20 mouse cellular contexts compared by ENCODE assay signal in the genomic region with DNA sequence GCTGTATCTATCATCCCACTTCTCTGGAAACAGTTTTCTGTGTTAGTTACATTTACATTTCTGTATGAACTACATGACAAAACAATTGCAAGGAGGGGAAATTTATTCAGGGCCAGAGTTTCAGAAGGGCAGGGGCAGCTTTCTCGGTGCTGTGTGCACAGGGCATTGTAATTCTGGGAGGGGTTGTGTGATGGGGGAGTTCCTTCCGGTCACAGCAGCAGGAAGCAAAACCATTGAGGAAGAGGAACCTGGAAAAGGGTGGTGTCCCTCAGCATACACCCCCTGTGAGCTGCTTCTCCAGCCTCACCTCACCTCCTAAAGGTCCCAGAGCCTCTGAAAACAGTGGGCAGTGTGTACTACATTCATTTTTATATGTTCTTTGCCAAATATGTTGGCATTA. TPM values are rescaled to one million over a fixed set of nuclear protein-coding genes. Genes with fewer than 3 reads are reported as not detected.
DNase-seq lines count a peak whose midpoint lies in the region; ATAC-seq and TF ChIP-seq lines count a peak whose summit lies in the region.
"Had no signal": no experiment of that assay in that cellular context is flagged by ENCODE, and none has a peak within 500 bp of the region (broad histone marks: within the 10 kb centered on the region; RNA-seq: fewer than 3 reads in every experiment).

No protein-coding gene starts in this region.

- peak overlapping the region; percentile 76 for H3K27ac ChIP-seq in CH12.LX (ENCODE audit: insufficient read depth, low read depth)
- H3K27ac ChIP-seq: embryonic facial prominence, embryonic 15.5 days; heart, embryonic 15.5 days; limb, embryonic 15.5 days; liver, embryonic 15.5 days had no signal

- no peak; the same call in 1 of the 2 replicates for TF ChIP-seq POLR2A in CH12.LX (IDR thresholded peaks at IDR 0.05; ENCODE audit: low read depth, low read length)

- H3K79me2 ChIP-seq in CH12.LX (replicated peaks; ENCODE audit: control insufficient read depth, extremely low read depth, insufficient read depth, poor library complexity, severe bottlenecking), result no peaks in the 10 kb centered on the region

- peaks cover 34 to 58% of the 10 kb centered on the region in 2 experiments for H3K4me1 ChIP-seq in CH12.LX (ENCODE audit: control insufficient read depth in 1 of 2, insufficient read depth in 2 of 2)
- H3K4me1 ChIP-seq: embryonic facial prominence, embryonic 15.5 days; heart, embryonic 15.5 days; limb, embryonic 15.5 days; liver, embryonic 15.5 days; megakaryocyte, embryonic 14.5 days had no signal

- H3K4me3 ChIP-seq in CH12.LX (replicated peaks in 1 of 3; ENCODE audit: low read depth in 2 of 3, low read length in 2 of 3, poor library complexity in 1 of 3), result no peak overlapping the region
- H3K4me3 ChIP-seq: embryonic facial prominence, embryonic 15.5 days; heart, embryonic 15.5 days; limb, embryonic 15.5 days; liver, embryonic 15.5 days; megakaryocyte, embryonic 14.5 days had no signal

- H3K36me3 ChIP-seq in CH12.LX (replicated peaks in 1 of 2; ENCODE audit: control insufficient read depth in 1 of 2, insufficient read depth in 1 of 2, low read length in 1 of 2), result no peaks in the 10 kb centered on the region
- H3K36me3 ChIP-seq: embryonic facial prominence, embryonic 15.5 days; heart, embryonic 15.5 days; limb, embryonic 15.5 days; liver, embryonic 15.5 days had no signal

- DNase-seq in CD4-positive, CD25-positive, alpha-beta regulatory T cell, adult 2 months (ENCODE audit: low read depth, low spot score), result peak; percentile 27
- DNase-seq in CH12.LX (ENCODE audit: extremely low read depth), result peak; percentile 80
- DNase-seq in naive thymus-derived CD4-positive, alpha-beta T cell, adult 2 months (ENCODE audit: low read depth), result peak; percentile 24
- no peak for DNase-seq in kidney, adult 9 months
- no peak for DNase-seq in cerebellum, postnatal 14 days
- DNase-seq in cerebellum, postnatal 25 days, result no peak
- DNase-seq: adrenal gland, postnatal 10 days; cerebellum, adult 9-11 months; gastrocnemius, postnatal 10 days; kidney, postnatal 36 days; retina, postnatal 1 day; right cerebral cortex, postnatal 4 days had no signal

- no peaks in the 10 kb centered on the region for H3K27me3 ChIP-seq in CH12.LX (replicated peaks)
- H3K27me3 ChIP-seq: embryonic facial prominence, embryonic 15.5 days; heart, embryonic 15.5 days; limb, embryonic 15.5 days; liver, embryonic 15.5 days; megakaryocyte, embryonic 14.5 days had no signal

- no peak for TF ChIP-seq CTCF in CH12.LX (conservative IDR thresholded peaks at IDR 0.05 in 1 of 2, IDR thresholded peaks at IDR 0.05 in 1 of 2; ENCODE audit: low read depth in 2 of 2, low read length in 2 of 2)

- dilution Hi-C loops in CH12.LX (cut with MboI; ENCODE audit: extremely low pct_ligation_motif_present, extremely low pct_unique_long_range_greater_than_20kb, low sequenced_read_pairs), result no loop called here

- peak overlapping the region; percentile 13; the same call in 1 of the 2 replicates for H3K9ac ChIP-seq in CH12.LX (ENCODE audit: insufficient read depth, low read depth)
- H3K9ac ChIP-seq: embryonic facial prominence, embryonic 15.5 days; heart, embryonic 15.5 days; limb, embryonic 15.5 days; liver, embryonic 15.5 days had no signal

- no peak; the same call in 1 of the 2 replicates for TF ChIP-seq RAD21 in CH12.LX (IDR thresholded peaks at IDR 0.05; ENCODE audit: low read depth, low read length)

- ATAC-seq in common myeloid progenitor, adult 5-6 weeks (replicated peaks; ENCODE audit: low read depth, poor library complexity, severe bottlenecking), result 0 out of 2 replicates have a peak, but pooled peaks have one; percentile 25
- ATAC-seq: midbrain, embryonic 16.5 days had no signal

- peak overlapping the region; percentile 77 for H3K4me2 ChIP-seq in CH12.LX (ENCODE audit: insufficient read depth, low read depth, poor library complexity, severe bottlenecking)
- H3K4me2 ChIP-seq: embryonic facial prominence, embryonic 15.5 days; heart, embryonic 15.5 days; limb, embryonic 15.5 days; liver, embryonic 15.5 days had no signal

- TF ChIP-seq EP300 in CH12.LX (IDR thresholded peaks at IDR 0.05; ENCODE audit: low read length), result no peak

- no peaks in the 10 kb centered on the region for H3K9me3 ChIP-seq in CH12.LX (replicated peaks; ENCODE audit: low read length)
- H3K9me3 ChIP-seq: embryonic facial prominence, embryonic 15.5 days; heart, embryonic 15.5 days; limb, embryonic 15.5 days; liver, embryonic 15.5 days; megakaryocyte, embryonic 14.5 days had no signal

- in situ Hi-C loops in CH12.LX (cut with MboI; ENCODE audit: low pct_ligation_motif_present, low pct_unique_long_range_greater_than_20kb, low sequenced_read_pairs), result no loop called here

TF ChIP-seq in CH12.LX, 34 proteins besides CTCF, POLR2A, EP300 and RAD21:
- TF ChIP-seq SIN3A (IDR thresholded peaks at IDR 0.05; ENCODE audit: low read length) (no peak), ZNF384 (IDR thresholded peaks at IDR 0.05; ENCODE audit: low read depth, low read length) (no peak), TCF12 (IDR thresholded peaks at IDR 0.05; ENCODE audit: low read depth, low read length) (no peak), POLR2AphosphoS2 (IDR thresholded peaks at IDR 0.05; ENCODE audit: low read depth, low read length) (no peak), JUN (IDR thresholded peaks at IDR 0.05; ENCODE audit: insufficient read depth, low read depth, low read length) (no peak), RCOR1 (conservative IDR thresholded peaks at IDR 0.05; ENCODE audit: low read depth, low read length) (no peak), ETS1 (conservative IDR thresholded peaks at IDR 0.05; ENCODE audit: low read depth, low read length) (peak; percentile 7; the same call in 1 of the 2 replicates), ELF1 (IDR thresholded peaks at IDR 0.05; ENCODE audit: low read depth, low read length) (peak; percentile 88), ZMIZ1 (IDR thresholded peaks at IDR 0.05; ENCODE audit: low read depth, low read length) (no peak), BHLHE40 (IDR thresholded peaks at IDR 0.05; ENCODE audit: low read depth, low read length) (peak; percentile 37; the same call in 1 of the 2 replicates), MYC (IDR thresholded peaks at IDR 0.05; ENCODE audit: low read depth, low read length) (no peak), CHD2 (IDR thresholded peaks at IDR 0.05; ENCODE audit: low read length) (no peak), IRF4 (IDR thresholded peaks at IDR 0.05; ENCODE audit: low read depth, low read length) (peak; percentile 61), JUND (conservative IDR thresholded peaks at IDR 0.05; ENCODE audit: low read depth, low read length) (no peak), HCFC1 (IDR thresholded peaks at IDR 0.05; ENCODE audit: low read depth, low read length) (peak; percentile 61), TBP (conservative IDR thresholded peaks at IDR 0.05; ENCODE audit: low read depth, low read length) (0 out of 2 replicates have a peak, but pooled peaks have one; percentile 20)
TF ChIP-seq in CH12.LX: peak in this region for 6.

RNA-seq across cellular contexts. Expression of gene Cd86, which starts 9.4 kb away (rescaled TPM):
- total RNA-seq in CH12.LX (2012; rRNA removed) (60.0 and 113 TPM in 2 replicates), CH12.LX (2014; rRNA removed) (191 and 196 TPM in 2 replicates)
- 91.9 and 102 TPM in 2 replicates for polyA plus RNA-seq in CH12.LX (2012; ENCODE audit: insufficient read length, low read depth)
- total RNA-seq in common myeloid progenitor, adult 5-6 weeks (2017), result 1.6 and 3.6 TPM in 2 replicates

RNA-seq across cellular contexts. Expression of gene Ildr1, which starts 18.5 kb away (rescaled TPM):
- total RNA-seq in CH12.LX (2012; rRNA removed), result 0.34 and 0.76 TPM in 2 replicates
- 0.34 and 0.80 TPM in 2 replicates for total RNA-seq in CH12.LX (2014; rRNA removed)
- polyA plus RNA-seq in CH12.LX (2012; ENCODE audit: insufficient read length, low read depth), result 0.81 and 1.1 TPM in 2 replicates
- 0.44 TPM in 1 of 2 replicates, not detected in the other for total RNA-seq in common myeloid progenitor, adult 5-6 weeks (2017)
- total RNA-seq: heart, adult 8-10 months had no signal

Comparison
In these comparisons a context has a peak if more than half of its experiments do, and no peak if none do; other contexts are left out.
1. DNase-seq: peak in CD4-positive, CD25-positive, alpha-beta regulatory T cell, adult 2 months (single experiment), CH12.LX (single experiment) and naive thymus-derived CD4-positive, alpha-beta T cell, adult 2 months (single experiment); none in kidney, adult 9 months (single experiment), cerebellum, postnatal 14 days (0 of 2) and cerebellum, postnatal 25 days (0 of 2).
2. RNA of gene Cd86, which starts 9.4 kb away (total RNA-seq): 60.0 to 196 TPM in CH12.LX; 1.6 to 3.6 TPM in common myeloid progenitor, adult 5-6 weeks; every median in the first group is over 10 times any median in the second.